Mouse (Mus musculus): ENCODE data around the gene Idh1.
A peak's percentile ranks its signal among the peaks of the same experiment; 100 is the strongest.
"Not testable (repeated sequence)": the region's sequence is repeated elsewhere in the genome, so short reads cannot be mapped to it uniquely, and the experiment has no call there.

Gene Idh1

DNA sequence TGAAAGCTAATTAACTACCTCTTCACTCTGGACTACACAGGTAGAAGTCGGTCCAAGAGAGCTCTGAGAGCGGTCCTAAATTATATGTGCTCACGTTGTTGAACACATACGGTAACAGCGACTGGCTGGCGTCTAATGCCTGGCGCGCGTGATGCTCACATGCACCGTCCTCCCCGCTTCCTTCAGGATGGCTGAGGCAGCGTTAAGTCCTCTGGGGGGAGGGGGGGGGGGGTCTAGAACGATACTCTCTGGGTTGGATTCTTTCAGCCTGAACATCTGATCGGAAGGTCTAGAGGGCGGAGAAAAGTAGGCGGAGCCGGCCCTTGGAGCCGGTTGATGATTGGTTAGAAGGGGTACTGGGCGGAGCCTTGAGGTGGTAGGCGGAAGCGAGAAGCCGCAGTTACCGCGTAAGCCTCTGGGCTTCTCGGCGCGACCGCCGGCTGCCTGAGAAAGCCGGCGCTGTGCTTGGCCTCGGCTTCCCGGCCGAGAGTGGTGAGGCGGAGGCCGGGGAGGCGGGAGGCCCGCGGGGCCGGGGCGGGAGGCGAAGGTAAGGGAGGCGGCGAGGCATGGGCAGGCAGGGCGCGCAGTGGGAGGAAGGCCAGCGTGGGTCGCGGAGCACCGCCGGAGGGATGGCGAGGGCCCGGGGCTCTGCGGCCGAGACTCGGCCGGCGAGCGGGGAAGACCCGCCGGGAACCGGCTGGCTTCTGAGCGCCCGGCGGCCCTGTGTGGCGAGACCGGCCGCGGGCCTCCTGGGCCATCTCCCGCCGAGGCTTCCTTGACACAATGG, at the start of gene Idh1, which contains the start of gene Pikfyve:
Idh1 (minus strand) TSS at position 214 of the 787 bp plus-strand sequence.
Pikfyve (plus strand) TSS at position 397 of the 787 bp plus-strand sequence.
- DNase-seq, result peak; percentile 98

DNA sequence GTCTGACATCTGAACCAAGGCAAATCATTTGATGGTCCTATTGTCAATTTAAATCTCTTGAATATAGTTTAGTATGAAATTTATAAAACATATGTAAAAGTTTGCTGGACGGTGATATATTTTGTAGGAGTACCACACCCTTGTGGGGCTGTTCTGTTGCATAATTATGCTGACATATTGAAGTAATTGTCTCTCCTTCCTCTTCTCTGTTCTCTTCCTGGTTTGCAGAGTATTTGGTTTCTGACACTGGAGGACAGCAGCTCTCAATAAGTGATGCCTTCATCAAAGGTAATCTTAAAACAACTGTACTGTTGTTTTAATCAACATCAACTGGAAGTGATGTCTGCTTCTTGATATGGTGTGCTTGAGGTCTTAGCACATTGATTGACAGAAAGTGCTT, 44.3 kb upstream of the Idh1 start:
- DNase-seq, result no peak

GRCm38 (mm10) chr1:65229768-65230167, 43.5 kb upstream of the Idh1 start:
- DNase-seq, result not testable (repeated sequence)

DNA sequence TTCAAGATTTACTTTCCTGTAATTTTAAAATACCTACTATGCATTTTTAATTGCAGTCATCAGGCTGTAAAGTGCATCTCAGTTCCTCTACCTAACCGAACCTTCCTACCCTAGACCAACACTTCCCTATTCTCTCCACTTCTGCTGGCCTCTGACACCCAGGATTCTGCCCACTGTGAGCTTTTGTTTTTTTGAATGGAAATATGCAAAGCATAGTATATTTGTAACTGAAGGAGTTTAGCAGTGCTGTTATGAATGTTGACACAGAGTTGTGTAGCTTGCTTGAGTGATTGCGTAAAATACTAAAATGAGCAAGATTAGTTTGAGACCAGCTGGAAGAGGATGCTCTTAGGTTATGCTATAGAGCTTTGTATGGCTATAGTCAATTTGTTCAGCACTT, 41.4 kb upstream of the Idh1 start:
- DNase-seq, result no peak

GRCm38 (mm10) chr1:65223654-65224053, 37.4 kb upstream of the Idh1 start:
- DNase-seq, result no peak

GRCm38 (mm10) chr1:65217972-65218371, 31.7 kb upstream of the Idh1 start:
- no peak for DNase-seq

DNA sequence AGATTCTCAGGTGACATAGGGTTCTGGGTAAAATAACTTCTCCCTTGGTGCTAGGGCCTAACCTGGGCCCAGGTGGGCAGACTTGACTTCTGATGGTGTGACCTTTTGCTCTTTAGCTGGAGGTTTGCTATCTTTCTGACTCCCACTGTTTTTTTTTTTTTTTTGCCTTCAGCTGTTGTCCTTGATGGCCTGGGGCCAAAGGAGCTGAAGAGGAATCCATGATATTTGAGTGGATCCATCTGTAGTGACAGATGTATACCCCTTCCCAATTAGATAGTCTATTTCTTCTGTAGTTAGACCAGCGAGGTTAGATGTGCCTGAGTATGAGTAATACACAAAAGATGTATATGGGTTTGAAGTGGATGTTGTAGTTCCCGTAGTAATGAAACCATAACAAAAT, 31.3 kb upstream of the Idh1 start:
- no peak for DNase-seq

GRCm38 (mm10) chr1:65213214-65213613, 26.9 kb upstream of the Idh1 start:
- DNase-seq, result no peak

GRCm38 (mm10) chr1:65204299-65204698, 18.0 kb upstream of the Idh1 start:
- DNase-seq, result no peak

GRCm38 (mm10) chr1:65198861-65199260, 12.6 kb upstream of the Idh1 start:
- DNase-seq, result no peak

DNA sequence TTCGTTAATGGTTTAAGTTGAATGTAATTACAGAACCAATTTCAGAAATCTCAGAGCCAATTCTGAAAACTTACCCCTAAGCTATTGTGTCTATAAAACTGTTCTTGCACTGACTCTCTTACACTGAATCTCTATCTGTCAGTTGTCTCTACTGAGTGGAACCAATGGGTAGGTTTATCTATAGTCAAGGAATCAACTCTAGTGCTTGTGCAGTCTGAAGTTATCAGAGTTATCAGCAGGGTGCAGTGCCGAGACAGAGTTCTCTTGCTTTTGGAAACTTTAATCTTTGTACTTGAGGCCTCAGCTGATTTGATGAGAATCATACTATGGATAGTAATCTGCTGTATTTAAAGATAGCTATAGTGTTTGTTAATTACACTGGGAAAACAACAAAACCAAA, 12.1 kb upstream of the Idh1 start:
- DNase-seq, result no peak

GRCm38 (mm10) chr1:65193226-65193625, 6.9 kb upstream of the Idh1 start:
- DNase-seq, result no peak

GRCm38 (mm10) chr1:65190172-65190571, 3.9 kb upstream of the Idh1 start:
- no peak for DNase-seq

- no peak for DNase-seq
Observed at GRCm38 (mm10) chr1:65187074-65187430, 752 bp upstream of the Idh1 start.

DNA sequence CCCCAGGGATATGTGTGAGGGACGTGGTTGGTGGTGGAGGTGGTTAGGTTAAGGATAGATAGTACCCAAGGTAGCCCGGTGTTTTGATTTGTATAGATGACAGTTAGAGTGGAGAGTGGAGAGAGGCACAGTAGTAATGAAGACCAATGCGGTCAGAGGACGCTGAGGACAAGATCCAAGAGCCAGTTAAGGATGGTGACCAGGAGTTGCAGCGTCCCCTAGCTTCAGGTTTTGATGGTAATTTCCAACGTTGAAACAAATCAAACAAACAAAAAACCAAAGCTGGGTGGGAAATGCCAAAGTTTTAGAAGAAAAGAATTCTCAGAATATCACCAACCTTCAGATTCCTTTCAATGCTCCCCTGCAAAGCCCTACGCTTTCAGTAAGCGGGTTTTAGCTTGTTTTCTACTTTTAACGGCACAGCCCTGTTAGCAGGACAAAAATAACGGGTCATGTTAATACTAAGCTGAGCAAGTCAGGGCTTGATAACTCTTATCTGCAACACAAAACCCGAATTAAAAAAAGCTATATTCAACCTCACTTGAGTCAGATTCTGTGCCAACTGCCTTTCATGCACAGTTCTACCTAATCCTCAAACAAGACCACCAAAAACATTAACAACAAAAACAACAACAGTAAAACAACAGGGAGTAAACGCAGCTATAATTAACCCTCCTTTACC, 635 bp downstream of the Idh1 start:
- peak; percentile 27 for DNase-seq

DNA sequence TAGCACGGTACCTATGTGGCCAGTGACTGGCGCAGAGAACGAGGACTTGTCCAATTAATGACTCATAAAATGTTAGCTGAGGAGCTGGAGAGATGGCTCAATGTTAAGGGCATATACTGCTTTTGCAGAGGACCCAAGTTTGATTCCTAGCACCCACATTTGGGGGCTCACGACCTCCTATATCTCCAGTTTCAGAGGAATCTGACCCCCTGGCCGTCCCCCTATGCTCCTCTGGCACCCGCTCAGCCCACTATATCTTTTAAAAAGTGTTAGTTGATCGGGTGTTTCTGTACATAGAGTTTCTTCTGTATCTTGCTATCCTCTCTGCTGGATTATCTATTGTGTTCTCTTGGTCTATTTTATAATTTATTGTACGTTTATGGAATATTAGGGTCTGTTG, 1.3 kb downstream of the Idh1 start:
- no peak for DNase-seq

DNA sequence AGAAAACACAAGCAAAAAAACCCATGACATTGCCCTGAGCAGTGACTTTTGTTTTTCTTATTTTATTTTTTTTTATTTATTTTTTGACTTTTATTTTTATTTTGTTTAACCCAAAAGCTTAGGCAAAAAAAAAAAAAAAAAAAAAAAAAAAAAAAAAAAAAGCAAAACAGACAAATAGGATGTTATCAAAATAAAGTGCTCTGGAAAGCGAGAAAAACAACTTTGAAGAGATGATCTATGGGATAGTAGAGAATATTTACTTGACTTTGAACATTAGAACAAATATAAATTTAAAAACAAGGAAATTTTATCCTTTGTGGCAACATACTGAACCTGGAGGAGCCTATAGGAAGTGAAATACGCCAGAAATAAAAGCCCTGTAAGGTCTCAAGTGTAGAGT, 2.3 kb downstream of the Idh1 start:
- no peak for DNase-seq

- no peak for DNase-seq
Observed at GRCm38 (mm10) chr1:65181459-65181858, 4.8 kb downstream of the Idh1 start.

DNA sequence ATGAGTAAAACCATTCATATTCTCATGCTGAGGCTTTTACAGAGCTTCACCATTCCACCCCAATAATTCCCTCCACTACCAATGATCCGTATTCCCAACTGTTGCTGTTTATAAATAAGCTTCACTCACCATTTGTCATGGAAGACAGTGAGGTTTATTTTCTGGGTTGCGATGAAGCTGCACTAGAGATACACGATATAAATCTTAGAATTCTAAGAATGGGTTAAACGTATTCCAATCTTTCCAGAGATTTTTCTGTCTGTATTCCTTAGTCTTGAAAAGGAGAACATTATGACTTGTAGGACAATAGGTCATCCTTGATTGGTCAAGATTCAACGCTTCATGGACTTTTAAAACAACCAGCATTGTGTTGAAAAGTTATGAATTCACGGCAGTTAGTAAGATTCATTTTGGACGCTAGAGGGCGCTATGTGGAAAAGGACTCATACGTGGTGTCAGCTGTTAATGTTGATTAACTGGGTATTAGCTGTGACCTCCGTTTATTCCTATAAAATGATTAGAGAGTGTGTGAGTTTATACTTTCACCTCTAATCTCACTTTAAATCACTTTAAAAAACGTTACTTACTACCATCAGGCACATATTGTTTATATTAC, 6.6 kb downstream of the Idh1 start:
- peak; percentile 68 for DNase-seq

GRCm38 (mm10) chr1:65178902-65179432, 7.3 kb downstream of the Idh1 start:
- peak; percentile 95 for DNase-seq

DNA sequence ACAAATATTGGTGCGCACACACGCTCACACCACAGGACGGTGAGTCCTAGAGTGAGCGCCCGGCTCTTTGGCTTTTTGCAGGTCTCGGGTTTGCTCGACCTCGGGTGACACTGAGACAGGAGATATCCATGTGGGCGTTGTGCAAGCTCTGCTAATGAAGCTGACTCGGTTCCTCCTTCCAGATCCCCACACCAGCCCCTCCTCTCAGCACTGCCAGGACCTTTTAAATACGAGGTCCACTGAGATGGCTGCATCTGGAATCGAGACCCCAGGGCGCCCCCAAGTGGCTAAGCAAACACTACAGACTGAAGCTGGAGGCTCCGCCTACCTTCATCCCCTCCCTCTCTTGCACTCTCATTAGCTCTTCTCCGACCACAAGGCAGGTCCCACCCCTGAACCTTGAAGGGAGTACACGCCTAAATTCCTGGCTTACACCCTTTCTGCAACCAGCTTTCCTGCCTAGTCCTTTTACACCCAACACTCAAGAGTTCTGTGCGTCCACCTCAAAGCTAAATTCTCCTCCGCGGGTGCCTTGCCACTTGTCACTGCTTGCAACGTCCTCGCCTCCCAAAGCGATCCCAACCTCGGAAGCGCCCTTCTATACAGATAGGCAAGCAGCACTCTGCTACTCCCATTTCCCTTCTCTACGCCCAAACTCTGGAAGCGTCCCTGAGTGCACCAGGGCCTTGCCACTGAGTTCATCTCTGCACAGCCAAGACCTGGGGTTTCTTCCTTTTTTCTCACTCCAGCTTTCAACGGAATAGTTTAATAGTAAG, 8.0 kb downstream of the Idh1 start:
- peak; percentile 83 for DNase-seq

DNA sequence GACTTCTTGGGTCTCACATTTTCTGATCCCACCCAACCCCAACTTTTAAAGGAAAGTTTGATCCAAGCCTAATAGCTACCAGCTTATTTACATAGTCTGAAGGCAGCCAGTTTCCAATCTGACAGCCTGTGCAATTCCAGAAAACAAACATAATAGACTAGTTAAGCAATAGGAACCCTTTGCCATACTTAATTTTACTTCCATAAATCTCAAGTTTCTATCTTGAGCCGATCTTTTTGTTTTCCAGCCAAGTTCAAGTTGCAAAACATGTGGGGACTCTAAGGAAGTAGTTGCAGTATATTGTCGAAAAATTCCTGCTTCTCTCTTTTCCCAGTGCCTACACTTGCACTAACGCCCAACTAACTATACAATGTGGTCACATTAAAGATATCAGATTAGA, 8.8 kb downstream of the Idh1 start:
- no peak for DNase-seq

DNA sequence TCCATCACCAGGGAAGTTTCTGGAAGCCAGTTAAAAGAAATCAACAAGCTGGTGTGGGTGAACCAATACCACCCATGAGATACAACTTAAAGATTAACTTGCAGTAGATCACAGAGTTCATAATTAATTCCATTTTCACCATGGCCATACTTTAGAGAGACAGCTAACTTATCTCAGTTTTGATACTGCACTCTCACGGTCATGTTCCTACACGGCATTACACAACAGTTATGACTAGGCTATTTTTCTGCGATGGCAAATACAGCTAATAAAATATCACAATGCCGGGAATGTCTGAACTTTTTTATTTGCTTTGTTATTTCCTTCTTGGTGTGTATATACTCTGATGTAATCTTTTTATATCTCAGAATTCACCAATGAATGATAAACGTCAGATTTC, 9.4 kb downstream of the Idh1 start:
- DNase-seq, result no peak

Measured in cerebellum, adult 8-10 months (tissue).